Mouse (Mus musculus) thymus, adult 2 months (tissue): Measurements from ENCODE around the gene Lor.

Source experiments
- CTCF ChIP-seq: fragments of 200-500 bp; IDR thresholded peaks from 2 replicates; pipeline ENCODE4 v1.5.1; 2012; ENCODE audit warnings: mild to moderate bottlenecking, control low read depth, low read length, moderate library complexity, borderline replicate concordance; ENCODE audit not compliant: control insufficient read depth, poor library complexity, insufficient read depth; ENCODE audit errors: extremely low read depth
- POLR2A ChIP-seq: fragments of 200-500 bp; IDR thresholded peaks from 2 replicates; pipeline ENCODE4 v1.6.1; 2012; ENCODE audit warnings: mild to moderate bottlenecking, low read length, control low read depth, moderate library complexity; ENCODE audit not compliant: control insufficient read depth, poor library complexity, insufficient read depth; ENCODE audit errors: extremely low read depth

GRCm38 (mm10) chr3:92033892-92034291 lies 49.0 kb downstream of the Lor start:
- no peak for TF ChIP-seq CTCF
- no peak for TF ChIP-seq POLR2A
